Mouse (Mus musculus) lung, adult 2 months (tissue): ENCODE measurements at regions not wholly inside any gene's neighbourhood (a gene's known extent, or its start where the extent isn't known, plus 50 kb on each side); places are given as distances from the start of the nearest gene placed in this dataset.

Experiments
- CTCF ChIP-seq: fragments of 200-500 bp; IDR thresholded peaks from 2 replicates; pipeline ENCODE4 v1.5.1; 2011; ENCODE audit warnings: mild to moderate bottlenecking, low read length, control low read depth; ENCODE audit not compliant: insufficient read depth
- POLR2A ChIP-seq: fragments of 200-500 bp; IDR thresholded peaks from 2 replicates; pipeline ENCODE4 v1.6.1; 2011; ENCODE audit warnings: low read depth, mild to moderate bottlenecking, control low read depth, low read length, borderline replicate concordance; ENCODE audit errors: extremely low read depth

GRCm38 (mm10) chr15:61361254-61361653 lies 438.4 kb upstream of the A1bg start:
- TF ChIP-seq POLR2A (no peak), CTCF (no peak)
